Mouse (Mus musculus) limb, embryonic 13.5 days (tissue): ENCODE measurements around the gene Tacc2. TPM values are rescaled to one million over a fixed set of nuclear protein-coding genes. Genes with fewer than 3 reads are reported as not detected.

ENCODE experiments used
- ATAC-seq: fragments of 200-750 bp; cut with Nextera tagmentation; 2 replicates; pipeline ENCODE4 v1.8.0; 2017; ENCODE audit warnings: low read depth, moderate number of reproducible peaks, moderate TSS enrichment; ENCODE audit not compliant: low FRiP score
- H3K27ac ChIP-seq: fragments of 300-500 bp; sonication (generic); 2 replicates; pipeline ENCODE4 v1.5.1; 2015; ENCODE audit warnings: inconsistent platforms, mild to moderate bottlenecking, moderate library complexity
- H3K27me3 ChIP-seq: fragments of 300-500 bp; sonication (generic); 2 replicates; pipeline ENCODE4 v1.6.1; 2015; ENCODE audit warnings: mild to moderate bottlenecking, inconsistent platforms
- H3K36me3 ChIP-seq: fragments of 300-500 bp; sonication (generic); 2 replicates; pipeline ENCODE4 v1.6.1; 2015; ENCODE audit warnings: inconsistent platforms, mild to moderate bottlenecking, moderate library complexity
- H3K4me1 ChIP-seq: fragments of 300-500 bp; sonication (generic); 2 replicates; pipeline ENCODE4 v1.6.1; 2015; ENCODE audit warnings: inconsistent platforms
- H3K4me2 ChIP-seq: fragments of 300-500 bp; sonication (generic); replicated peaks from 2 replicates; pipeline ENCODE4 v1.6.1; 2015; ENCODE audit warnings: inconsistent platforms, mild to moderate bottlenecking, moderate library complexity
- H3K4me3 ChIP-seq: fragments of 300-500 bp; sonication (generic); 2 replicates; pipeline ENCODE4 v1.5.1; 2015; ENCODE audit warnings: moderate library complexity, mild to moderate bottlenecking, inconsistent platforms
- H3K9ac ChIP-seq: fragments of 300-500 bp; sonication (generic); 2 replicates; pipeline ENCODE4 v1.6.1; 2015; ENCODE audit warnings: mild to moderate bottlenecking, inconsistent platforms
- H3K9me3 ChIP-seq: fragments of 300-500 bp; sonication (generic); 2 replicates; pipeline ENCODE4 v1.6.1; 2016; ENCODE audit warnings: inconsistent platforms
- WGBS: fragments of 180-500 bp; shearing (Covaris S2); methylation state at CpG from one replicate; pipeline ENCODE4 v1.1.7; 2015; 5-methylcytosine and 5-hydroxymethylcytosine counted together
- polyA plus RNA-seq: library from polyadenylated mRNA; unstranded; fragments of >200 nt; fragmentation: Nextera tagmentation; extraction: Ambion mirVana; gene quantifications from 2 replicates; pipeline ENCODE4 v1.2.1, GENCODE M21; 2015

Gene Tacc2
- polyA plus RNA-seq, 1 experiment from 2014 or later, result 39.3 TPM

GRCm38 (mm10) chr7:130696347-130697234 is 119.4 kb downstream of the Tacc2 start:
- no peak overlapping the region for H3K4me2 ChIP-seq
- ATAC-seq, result no peak
- no peak overlapping the region for H3K27ac ChIP-seq
- H3K4me1 ChIP-seq, result peaks cover 46% of the 10 kb centered on the region
- no peaks in the 10 kb centered on the region for H3K9me3 ChIP-seq
- no peak overlapping the region for H3K9ac ChIP-seq
- H3K4me3 ChIP-seq, result no peak overlapping the region
- H3K36me3 ChIP-seq, result peaks cover 20% of the 10 kb centered on the region
- WGBS, result 82% methylated on average over 16 of the region's 16 CpGs
- H3K27me3 ChIP-seq, result no peaks in the 10 kb centered on the region

GRCm38 (mm10) chr7:130698480-130698879 is 121.2 kb downstream of the Tacc2 start:
- Histone ChIP-seq H3K4me1 (peaks cover 37% of the 10 kb centered on the region), H3K27me3 (no peaks in the 10 kb centered on the region), H3K36me3 (peaks cover 27% of the 10 kb centered on the region), H3K9me3 (no peaks in the 10 kb centered on the region), H3K4me2 (no peak overlapping the region), H3K4me3 (no peak overlapping the region), H3K27ac (no peak overlapping the region), H3K9ac (no peak overlapping the region)
- no peak for ATAC-seq

DNA sequence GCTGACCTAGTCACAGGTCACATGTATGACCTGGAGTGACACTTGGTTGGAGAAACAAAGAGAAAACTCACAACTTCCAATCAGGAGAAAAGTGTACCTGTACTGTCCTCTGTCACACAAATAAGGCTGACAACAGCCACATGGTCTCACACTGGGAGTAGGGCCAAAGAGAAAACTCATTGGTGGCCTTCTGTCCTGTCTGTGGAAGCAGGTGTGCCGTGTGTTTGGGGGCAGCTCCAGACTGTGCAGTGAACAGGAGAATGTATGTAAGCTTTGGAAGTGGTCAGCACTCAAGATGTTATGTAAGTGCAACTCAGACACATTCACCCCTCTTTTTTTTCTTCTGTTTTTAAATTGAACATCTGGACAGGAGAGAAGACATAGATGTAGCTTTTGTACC is 124.1 kb downstream of the Tacc2 start:
- no peak overlapping the region for H3K9ac ChIP-seq
- H3K4me3 ChIP-seq, result no peak overlapping the region
- 90% methylated on average over 1 of the region's 1 CpGs for WGBS

GRCm38 (mm10) chr7:130705230-130705629 is 128.0 kb downstream of the Tacc2 start:
- no peak overlapping the region for H3K27ac ChIP-seq
- H3K4me3 ChIP-seq, result no peak overlapping the region
- ATAC-seq, result no peak
- H3K9me3 ChIP-seq, result no peaks in the 10 kb centered on the region
- no peak overlapping the region for H3K9ac ChIP-seq
- H3K4me1 ChIP-seq, result peaks cover 33% of the 10 kb centered on the region
- H3K36me3 ChIP-seq, result peaks cover 17% of the 10 kb centered on the region
- 85% methylated on average over 2 of the region's 2 CpGs for WGBS
- no peak overlapping the region for H3K4me2 ChIP-seq
- no peaks in the 10 kb centered on the region for H3K27me3 ChIP-seq

More for the DNA sequence above, 124.1 kb downstream of the Tacc2 start:
- H3K27me3 ChIP-seq, result no peaks in the 10 kb centered on the region
- H3K27ac ChIP-seq, result no peak overlapping the region
- no peak for ATAC-seq
- no peaks in the 10 kb centered on the region for H3K9me3 ChIP-seq
- H3K4me2 ChIP-seq, result no peak overlapping the region
- peaks cover 12% of the 10 kb centered on the region; the same call in 1 of the 2 replicates for H3K4me1 ChIP-seq
- peaks cover 27% of the 10 kb centered on the region for H3K36me3 ChIP-seq

DNA sequence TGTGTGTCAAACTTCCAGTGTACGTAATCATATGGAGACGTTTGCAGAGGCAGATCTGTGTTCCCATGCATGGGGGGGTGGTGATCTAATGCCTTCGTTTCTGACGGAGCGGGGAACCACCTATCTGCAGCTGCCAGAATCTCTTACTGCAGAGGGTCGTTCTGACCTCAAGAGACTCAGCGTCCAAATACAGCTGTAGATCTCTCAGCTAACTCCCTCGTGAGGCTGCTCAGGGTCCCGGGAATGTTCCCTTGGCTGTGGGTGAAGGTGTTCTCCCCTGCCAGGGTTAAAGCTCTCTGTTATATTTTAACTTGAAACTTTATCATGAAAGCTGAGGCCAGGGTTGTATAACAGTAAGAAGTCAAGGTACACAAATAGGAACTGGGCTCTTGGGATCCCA is 131.7 kb downstream of the Tacc2 start:
- Histone ChIP-seq H3K4me3 (no peak overlapping the region), H3K4me1 (peaks cover 33% of the 10 kb centered on the region), H3K27me3 (no peaks in the 10 kb centered on the region), H3K4me2 (no peak overlapping the region), H3K36me3 (no peaks in the 10 kb centered on the region), H3K27ac (peak overlapping the region; percentile 15; the same call in 1 of the 2 replicates), H3K9ac (0 out of 2 replicates have a peak overlapping the region, but pooled peaks have one; percentile 8), H3K9me3 (no peaks in the 10 kb centered on the region)
- WGBS, result 44% methylated on average over 9 of the region's 9 CpGs
- ATAC-seq, result no peak

DNA sequence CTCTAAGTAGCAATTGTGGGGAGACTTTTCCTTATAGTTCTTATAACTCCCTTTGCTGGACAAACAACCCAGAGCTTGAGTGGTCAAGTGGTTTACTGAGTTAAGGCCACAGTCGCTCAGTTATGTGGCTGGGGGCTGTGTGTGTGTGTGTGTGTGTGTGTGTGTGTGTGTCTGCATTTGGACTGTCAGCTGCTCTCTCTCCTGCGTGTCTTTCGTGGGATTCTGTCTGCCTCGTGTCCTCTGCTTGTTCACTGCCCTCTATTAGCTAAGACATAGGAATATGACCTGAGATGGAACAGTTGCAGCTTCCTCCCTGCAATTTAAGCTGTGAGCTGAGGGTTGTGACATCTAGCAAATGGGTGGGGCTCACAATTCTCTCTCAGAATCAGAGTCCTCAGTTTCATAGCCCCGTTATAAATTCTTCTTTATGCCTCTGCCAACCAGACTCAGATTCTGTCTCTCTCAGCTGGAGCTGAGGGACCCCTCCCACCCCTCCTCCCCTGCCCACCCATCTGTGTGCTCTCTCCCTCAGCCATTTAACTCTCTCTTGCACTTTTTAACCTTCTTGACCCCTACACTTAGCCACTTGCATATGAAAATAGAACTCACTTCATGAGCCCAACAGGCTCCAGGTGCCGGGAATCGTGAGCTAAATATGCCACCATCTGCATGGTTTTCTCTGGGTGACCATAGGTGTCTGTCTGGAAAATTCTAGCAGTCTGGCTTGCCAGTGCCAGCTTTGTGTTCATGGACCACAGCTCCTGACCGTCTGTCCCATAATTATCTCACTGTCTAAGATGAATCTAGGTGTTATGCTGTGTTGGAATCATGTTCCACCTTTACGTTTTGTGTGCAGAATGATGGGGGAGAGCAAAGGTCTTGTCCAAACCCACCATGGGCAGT is 132.4 kb downstream of the Tacc2 start:
- Histone ChIP-seq H3K9me3 (no peaks in the 10 kb centered on the region), H3K27ac (no peak overlapping the region; the same call in 1 of the 2 replicates), H3K36me3 (no peaks in the 10 kb centered on the region), H3K4me2 (no peak overlapping the region), H3K9ac (no peak overlapping the region), H3K27me3 (no peaks in the 10 kb centered on the region), H3K4me1 (peaks cover 33% of the 10 kb centered on the region), H3K4me3 (no peak overlapping the region)
- WGBS, result 64% methylated on average over 9 of the region's 9 CpGs
- ATAC-seq, result no peak; the same call in 1 of the 2 replicates

GRCm38 (mm10) chr7:130711851-130712250 is 134.6 kb downstream of the Tacc2 start:
- ATAC-seq, result no peak
- no peak overlapping the region for H3K27ac ChIP-seq
- 89% methylated on average over 7 of the region's 7 CpGs for WGBS

GRCm38 (mm10) chr7:130713319-130713718 is 136.1 kb downstream of the Tacc2 start:
- H3K9ac ChIP-seq, result no peak overlapping the region
- ATAC-seq, result no peak
- H3K36me3 ChIP-seq, result peaks cover 26% of the 10 kb centered on the region
- no peaks in the 10 kb centered on the region for H3K9me3 ChIP-seq
- no peak overlapping the region for H3K27ac ChIP-seq
- no peak overlapping the region for H3K4me2 ChIP-seq
- H3K27me3 ChIP-seq, result no peaks in the 10 kb centered on the region
- H3K4me3 ChIP-seq, result no peak overlapping the region
- 72% methylated on average over 6 of the region's 6 CpGs for WGBS
- peaks cover 18% of the 10 kb centered on the region for H3K4me1 ChIP-seq

More at GRCm38 (mm10) chr7:130711851-130712250, 134.6 kb downstream of the Tacc2 start:
- no peak overlapping the region for H3K9ac ChIP-seq
- H3K36me3 ChIP-seq, result peaks cover 11% of the 10 kb centered on the region
- H3K4me1 ChIP-seq, result peaks cover 30% of the 10 kb centered on the region
- H3K27me3 ChIP-seq, result no peaks in the 10 kb centered on the region
- H3K9me3 ChIP-seq, result no peaks in the 10 kb centered on the region
- H3K4me2 ChIP-seq, result no peak overlapping the region
- H3K4me3 ChIP-seq, result no peak overlapping the region

DNA sequence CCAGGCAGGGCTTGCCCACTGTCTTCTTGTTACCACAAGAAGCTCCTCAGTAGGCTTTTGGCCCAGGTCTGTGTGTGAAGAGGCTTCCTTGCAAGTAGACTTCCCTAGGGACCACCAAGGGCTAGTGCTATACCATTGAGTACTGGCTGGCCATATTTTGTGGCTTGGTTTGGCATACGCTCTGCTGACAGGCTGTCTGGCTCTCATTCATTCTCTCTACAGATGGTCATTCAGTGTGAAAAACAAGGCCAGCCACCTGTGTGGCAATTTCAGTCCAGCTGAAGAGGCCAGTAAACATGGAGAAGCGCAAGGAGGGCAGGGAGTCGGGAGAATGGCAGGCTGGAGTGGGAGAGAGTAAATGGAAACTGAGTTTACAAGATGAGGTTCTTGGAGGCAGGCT is 138.2 kb downstream of the Tacc2 start:
- H3K36me3 ChIP-seq, result peaks cover 32% of the 10 kb centered on the region
- no peak overlapping the region for H3K4me3 ChIP-seq
- H3K4me1 ChIP-seq, result peaks cover 3% of the 10 kb centered on the region; the same call in 1 of the 2 replicates
- H3K9me3 ChIP-seq, result no peaks in the 10 kb centered on the region
- H3K9ac ChIP-seq, result no peak overlapping the region
- H3K27me3 ChIP-seq, result no peaks in the 10 kb centered on the region
- H3K4me2 ChIP-seq, result no peak overlapping the region
- ATAC-seq, result no peak
- WGBS, result 89% methylated on average over 3 of the region's 3 CpGs
- no peak overlapping the region for H3K27ac ChIP-seq

- 91% methylated on average over 4 of the region's 4 CpGs for WGBS
- H3K27ac ChIP-seq, result no peak overlapping the region
- ATAC-seq, result no peak
Observed at GRCm38 (mm10) chr7:130716341-130716740, 139.1 kb downstream of the Tacc2 start.

GRCm38 (mm10) chr7:130716989-130717388 is 139.8 kb downstream of the Tacc2 start:
- no peak overlapping the region for H3K4me2 ChIP-seq
- no peak overlapping the region for H3K9ac ChIP-seq
- no peaks in the 10 kb centered on the region for H3K27me3 ChIP-seq
- ATAC-seq, result no peak
- H3K9me3 ChIP-seq, result no peaks in the 10 kb centered on the region
- 93% methylated on average over 6 of the region's 6 CpGs for WGBS
- peaks cover 32% of the 10 kb centered on the region for H3K36me3 ChIP-seq
- no peak overlapping the region for H3K4me3 ChIP-seq
- peaks cover 3% of the 10 kb centered on the region; the same call in 1 of the 2 replicates for H3K4me1 ChIP-seq
- no peak overlapping the region for H3K27ac ChIP-seq

More at GRCm38 (mm10) chr7:130716341-130716740, 139.1 kb downstream of the Tacc2 start:
- Histone ChIP-seq H3K9ac (no peak overlapping the region), H3K36me3 (peaks cover 32% of the 10 kb centered on the region), H3K4me2 (no peak overlapping the region), H3K4me1 (peaks cover 3% of the 10 kb centered on the region; the same call in 1 of the 2 replicates), H3K9me3 (no peaks in the 10 kb centered on the region), H3K4me3 (no peak overlapping the region), H3K27me3 (no peaks in the 10 kb centered on the region)
